Mouse (Mus musculus) liver, adult 10 weeks (tissue): Measurements from ENCODE around the gene Olfr1044. TPM values are rescaled to one million over a fixed set of nuclear protein-coding genes. Genes with fewer than 3 reads are reported as not detected.

Source experiments
- polyA plus RNA-seq: library from polyadenylated mRNA; stranded (reverse); fragments of 350-450 nt; fragmentation: Illumina TruSeq; extraction: RNeasy Lipid Tissue Mini Kit (QIAGEN cat#74804); gene quantifications from one replicate; pipeline ENCODE4 v1.2.3, GENCODE M21; 2014; ENCODE audit warnings: low read depth, low replicate concordance

Gene Olfr1044
- not detected for polyA plus RNA-seq

DNA sequence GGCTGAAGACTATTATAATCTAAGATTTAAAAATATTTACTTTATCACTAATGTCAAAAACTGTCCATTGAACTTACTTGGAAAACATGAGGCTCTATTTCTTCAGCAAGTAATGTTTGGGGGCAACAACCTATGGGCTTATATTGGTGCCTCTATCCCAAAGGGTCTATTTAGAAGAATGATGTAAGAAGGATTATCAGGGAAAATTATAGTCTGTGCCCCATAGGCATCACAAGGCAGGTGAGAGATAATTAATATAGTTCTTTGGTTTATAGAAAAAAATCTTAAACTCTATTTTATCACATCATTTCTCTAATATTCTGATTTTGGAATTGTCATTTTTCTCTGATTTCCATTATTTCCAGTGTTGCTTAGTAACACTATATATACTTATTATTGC is at the start of gene Olfr1044:
TSS of gene Olfr1044 (minus strand) at position 101 of the 400 bp plus-strand sequence.

DNA sequence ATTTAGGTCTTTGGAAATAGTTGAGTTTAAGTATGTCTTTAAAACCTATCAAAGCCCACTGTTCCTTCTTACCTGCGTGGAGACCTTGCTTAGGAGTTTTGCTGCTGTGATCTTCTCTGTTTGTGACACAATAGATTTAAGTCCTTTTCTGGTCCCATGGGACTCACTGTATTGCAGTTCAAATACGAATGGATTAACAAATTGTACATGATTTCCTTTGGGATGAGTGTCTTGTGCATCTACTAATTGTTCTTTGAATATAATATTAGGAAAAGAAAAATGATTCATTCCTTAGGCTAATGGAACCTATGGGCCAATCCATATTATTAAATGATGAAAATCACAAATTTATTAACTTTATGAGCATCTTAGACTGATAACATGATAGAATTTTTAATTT is 41.6 kb upstream of the Olfr1044 start, which contains the start of gene Olfr1046:
TSS of gene Olfr1046 (minus strand) at position 101 of the 400 bp plus-strand sequence.

DNA sequence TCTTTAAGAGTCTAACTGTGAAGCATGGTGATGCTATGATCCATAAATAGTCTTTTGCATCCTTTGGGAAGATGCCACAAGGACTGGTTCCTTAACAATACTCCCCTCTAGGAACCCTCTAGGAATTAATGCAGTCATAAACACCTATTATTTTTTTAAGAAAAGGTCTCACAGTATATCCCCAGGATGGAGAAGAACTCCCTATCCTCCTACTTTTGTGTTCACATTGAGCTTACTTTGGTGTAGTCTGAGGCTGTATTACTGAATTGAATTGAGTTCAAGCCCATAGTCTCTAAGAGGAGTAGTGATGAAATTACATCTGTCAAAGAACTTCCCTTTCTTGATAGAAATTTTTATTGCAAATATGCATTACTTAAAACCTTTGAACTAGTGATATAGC is 25.3 kb upstream of the Olfr1044 start, which contains the start of gene Olfr1045:
TSS of gene Olfr1045 (minus strand) at position 101 of the 400 bp plus-strand sequence.

DNA sequence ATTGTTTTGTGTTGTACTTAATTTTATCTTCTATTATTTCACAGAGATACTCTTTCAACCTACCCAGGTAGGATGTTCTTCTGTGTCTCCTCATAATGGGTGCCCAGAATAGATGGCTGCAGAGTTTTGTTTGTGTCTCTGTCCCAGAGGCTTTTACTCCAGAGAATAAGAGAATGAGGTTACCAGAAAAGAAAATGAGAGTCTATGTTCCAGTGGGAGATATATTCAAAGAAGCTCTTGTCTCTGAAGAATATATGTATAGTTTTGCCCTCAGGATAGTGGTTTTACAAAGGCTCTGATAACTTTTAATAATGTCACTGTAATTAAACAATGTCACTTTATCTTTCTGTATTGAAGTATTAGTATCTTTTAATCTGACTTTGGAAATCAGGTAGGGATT is 8.0 kb upstream of the Olfr1044 start, which contains the start of gene Olfr52:
TSS of gene Olfr52 (minus strand) at position 101 of the 400 bp plus-strand sequence.

DNA sequence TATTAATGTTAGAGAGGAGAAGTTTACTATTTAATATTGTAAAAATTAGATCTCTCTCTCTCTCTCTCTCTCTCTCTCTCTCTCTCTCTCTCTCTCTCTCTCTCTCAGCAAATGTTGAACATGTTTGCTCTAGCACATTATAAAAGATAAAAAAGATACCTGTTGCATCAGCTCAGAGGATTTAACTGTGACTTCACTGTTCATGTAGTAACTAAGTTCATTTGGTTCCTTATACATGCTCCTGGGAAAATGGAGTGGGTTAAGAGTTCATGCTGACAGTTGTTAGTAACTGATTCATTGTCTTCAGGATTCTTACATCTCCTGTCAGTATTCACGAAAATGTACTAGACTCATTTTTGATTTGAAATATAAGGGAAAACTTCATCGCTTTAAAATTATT is 10.2 kb downstream of the Olfr1044 start, which contains the start of gene Olfr1043:
TSS of gene Olfr1043 (minus strand) at position 101 of the 400 bp plus-strand sequence.

DNA sequence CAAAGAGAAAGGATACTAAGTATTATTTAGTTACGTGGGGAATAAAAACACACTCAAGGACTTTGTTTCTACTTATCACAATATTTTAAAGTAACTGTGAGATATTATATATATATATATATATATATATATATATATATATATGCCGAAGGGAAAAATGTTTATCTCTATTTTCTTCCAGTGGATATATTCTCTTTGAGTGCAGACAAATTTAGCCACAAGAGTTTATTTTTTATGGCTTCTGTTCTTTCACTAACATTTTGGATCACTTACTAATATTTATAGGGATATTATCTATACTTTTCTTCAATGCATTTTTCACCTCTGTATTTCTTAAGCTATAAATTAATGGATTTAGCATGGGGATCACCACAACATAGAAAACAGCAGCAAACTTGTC is 15.9 kb downstream of the Olfr1044 start, which contains the start of gene Olfr1042:
TSS of gene Olfr1042 (minus strand) at position 101 of the 400 bp plus-strand sequence.

DNA sequence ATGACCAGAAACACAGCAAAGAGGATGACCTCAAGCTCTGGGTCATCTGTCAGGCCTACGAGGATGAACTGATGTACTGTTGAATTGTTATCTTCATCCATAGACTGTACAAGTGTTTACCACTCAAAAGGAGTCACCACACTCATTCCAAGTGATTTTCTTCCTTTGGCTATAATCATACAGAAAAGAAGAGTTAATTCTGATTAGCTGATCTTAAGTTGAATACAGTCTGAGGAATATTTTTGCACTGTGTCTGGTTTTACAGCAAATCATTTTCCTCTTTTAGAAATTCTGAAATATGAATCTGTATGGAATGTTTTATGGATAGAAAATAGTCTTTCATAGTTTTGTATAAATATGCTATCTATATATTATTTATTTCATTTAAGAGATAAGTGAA is 31.0 kb downstream of the Olfr1044 start, which contains the start of gene Olfr1040:
TSS of gene Olfr1040 (minus strand) at position 101 of the 400 bp plus-strand sequence.

DNA sequence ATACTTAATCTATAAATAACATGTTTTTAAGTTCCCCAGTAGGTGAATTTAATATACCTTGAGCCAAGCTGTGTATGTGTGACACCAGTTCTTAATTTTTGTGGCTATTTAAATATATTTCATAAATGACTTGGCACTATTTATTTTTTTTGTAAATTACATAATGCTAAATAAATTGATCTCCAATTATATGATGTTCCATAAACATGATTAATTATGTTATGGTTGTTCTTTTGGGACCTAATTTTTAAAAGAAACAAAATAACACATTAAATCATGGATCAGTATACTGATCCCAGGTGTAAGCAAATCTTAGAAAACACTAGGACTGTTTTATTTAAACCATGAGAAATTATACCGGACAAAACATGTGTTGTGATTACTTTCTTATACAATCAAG is 41.8 kb downstream of the Olfr1044 start, which contains the start of gene Olfr1039:
TSS of gene Olfr1039 (minus strand) at position 101 of the 400 bp plus-strand sequence.

Other genes starting within 250 kb of the Olfr1044 start
- not detected for gene Olfr1028, start 227.4 kb downstream of the Olfr1044 start, polyA plus RNA-seq
- gene Olfr1029, start 203.9 kb downstream of the Olfr1044 start, polyA plus RNA-seq, result 0.13 TPM
- gene Olfr1030, start 198.5 kb downstream of the Olfr1044 start, polyA plus RNA-seq, result not detected
- not detected for gene Olfr1031, start 187.5 kb downstream of the Olfr1044 start, polyA plus RNA-seq
- gene Olfr1032, start 172.3 kb downstream of the Olfr1044 start, polyA plus RNA-seq, result not detected
- 14.7 TPM for gene Olfr1033, start 157.2 kb downstream of the Olfr1044 start, polyA plus RNA-seq
- 5.8 TPM for gene Olfr1034, start 132.0 kb downstream of the Olfr1044 start, polyA plus RNA-seq
- gene Olfr1036, start 103.8 kb downstream of the Olfr1044 start, polyA plus RNA-seq, result not detected
- not detected for gene Olfr1037, start 90.4 kb downstream of the Olfr1044 start, polyA plus RNA-seq
- gene Olfr1039, start 41.9 kb downstream of the Olfr1044 start, polyA plus RNA-seq, result not detected
- not detected for gene Olfr1040, start 31.1 kb downstream of the Olfr1044 start, polyA plus RNA-seq
- gene Olfr1042, start 16.0 kb downstream of the Olfr1044 start, polyA plus RNA-seq, result not detected
- gene Olfr1043, start 10.3 kb downstream of the Olfr1044 start, polyA plus RNA-seq, result not detected
- not detected for gene Olfr52, start 7.9 kb upstream of the Olfr1044 start, polyA plus RNA-seq
- gene Olfr1045, start 25.2 kb upstream of the Olfr1044 start, polyA plus RNA-seq, result not detected
- gene Olfr1046, start 41.5 kb upstream of the Olfr1044 start, polyA plus RNA-seq, result not detected
- gene Olfr1047, start 53.6 kb upstream of the Olfr1044 start, polyA plus RNA-seq, result not detected
- gene Olfr1048, start 62.5 kb upstream of the Olfr1044 start, polyA plus RNA-seq, result not detected
- not detected for gene Olfr1049, start 80.5 kb upstream of the Olfr1044 start, polyA plus RNA-seq
- not detected for gene Olfr1051, start 101.3 kb upstream of the Olfr1044 start, polyA plus RNA-seq
- gene Olfr1052, start 114.6 kb upstream of the Olfr1044 start, polyA plus RNA-seq, result not detected
- not detected for gene Olfr1053, start 137.5 kb upstream of the Olfr1044 start, polyA plus RNA-seq
- not detected for gene Olfr1054, start 157.6 kb upstream of the Olfr1044 start, polyA plus RNA-seq
- gene Olfr1055, start 172.5 kb upstream of the Olfr1044 start, polyA plus RNA-seq, result not detected
- not detected for gene Olfr1056, start 184.6 kb upstream of the Olfr1044 start, polyA plus RNA-seq
- not detected for gene Olfr1057, start 200.6 kb upstream of the Olfr1044 start, polyA plus RNA-seq
- not detected for gene Olfr1058, start 210.7 kb upstream of the Olfr1044 start, polyA plus RNA-seq
- not detected for gene Olfr1061, start 236.2 kb upstream of the Olfr1044 start, polyA plus RNA-seq
- gene Olfr1062, start 248.9 kb upstream of the Olfr1044 start, polyA plus RNA-seq, result not detected